Mouse (Mus musculus): ENCODE results near the gene Aurkaip1.

- TF ChIP-seq CTCF (IDR thresholded peaks at IDR 0.05; ENCODE audit: low read depth, low read length) = no peak
- TF ChIP-seq EP300 (IDR thresholded peaks at IDR 0.05; ENCODE audit: insufficient read depth, low read depth, low read length) = no peak
- TF ChIP-seq POLR2A (IDR thresholded peaks at IDR 0.05; ENCODE audit: insufficient read depth, low read length) = no peak
Measured at GRCm38 (mm10) chr4:155861787-155862186, 30.7 kb downstream of the Aurkaip1 start.

Measured in ES-Bruce4 (cell line).